Mouse (Mus musculus): ENCODE measurements around the gene Pus1. TPM values are rescaled to one million over a fixed set of nuclear protein-coding genes. Genes with fewer than 3 reads are reported as not detected.

Pus1 gene
- total and polyA plus RNA-seq, 3 experiments: 16.2 to 21.3 (median 19.1) TPM

DNA sequence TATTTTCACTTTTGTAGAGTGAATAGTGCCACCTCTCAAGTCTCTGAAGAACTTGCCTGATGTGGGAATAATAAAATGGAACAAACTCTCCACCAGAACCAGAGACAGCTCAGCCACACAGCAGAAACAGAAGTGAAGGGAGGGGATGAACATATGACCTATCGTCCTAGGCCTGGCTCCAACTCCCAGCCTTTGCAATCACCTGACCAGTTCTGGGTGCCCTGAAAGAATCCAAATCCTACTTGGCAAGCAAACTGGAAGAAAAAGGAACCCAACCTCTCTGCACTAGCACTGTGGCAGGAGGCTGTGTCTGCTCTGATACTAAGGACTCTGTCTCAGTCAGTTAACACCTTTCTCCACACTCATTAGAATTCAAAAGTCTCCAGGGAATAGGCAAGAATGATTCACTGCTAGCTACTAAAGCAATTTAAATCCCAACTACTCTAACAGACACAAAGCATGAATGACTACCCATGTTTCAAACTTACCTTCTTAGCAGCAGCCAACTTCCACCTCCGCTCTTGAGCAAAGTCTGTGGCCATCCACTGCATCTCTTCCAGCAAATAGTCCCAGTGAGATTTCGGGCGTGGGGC is 47.1 kb downstream of the Pus1 start:
- 86% methylated on average over 4 of the region's 4 CpGs for WGBS
- TF ChIP-seq EP300 (IDR thresholded peaks at IDR 0.05; ENCODE audit: insufficient read depth, low read depth, low read length): no peak
- no peak for TF ChIP-seq CTCF (IDR thresholded peaks at IDR 0.05)
- no peak for TF ChIP-seq POLR2A (IDR thresholded peaks at IDR 0.05; ENCODE audit: insufficient read depth, low read depth, low read length)
- no peaks in the 10 kb centered on the region for H3K79me2 ChIP-seq (replicated peaks; ENCODE audit: control insufficient read depth, insufficient read depth, low read length)
- no peaks in the 10 kb centered on the region for H3K4me1 ChIP-seq (ENCODE audit: control insufficient read depth, insufficient read depth, low read length)
- peaks cover 7% of the 10 kb centered on the region for H3K36me3 ChIP-seq (ENCODE audit: control insufficient read depth, insufficient read depth, low read length)
- H3K27ac ChIP-seq: no peak overlapping the region
- intact Hi-C loops (cut with DNase I): no loop called here
- no peak overlapping the region for H3K4me3 ChIP-seq
- H3K9ac ChIP-seq (ENCODE audit: low read depth, low read length): no peak overlapping the region
- no peaks in the 10 kb centered on the region for H3K27me3 ChIP-seq (ENCODE audit: control insufficient read depth, insufficient read depth, low read length)
- no peak for DNase-seq

DNA sequence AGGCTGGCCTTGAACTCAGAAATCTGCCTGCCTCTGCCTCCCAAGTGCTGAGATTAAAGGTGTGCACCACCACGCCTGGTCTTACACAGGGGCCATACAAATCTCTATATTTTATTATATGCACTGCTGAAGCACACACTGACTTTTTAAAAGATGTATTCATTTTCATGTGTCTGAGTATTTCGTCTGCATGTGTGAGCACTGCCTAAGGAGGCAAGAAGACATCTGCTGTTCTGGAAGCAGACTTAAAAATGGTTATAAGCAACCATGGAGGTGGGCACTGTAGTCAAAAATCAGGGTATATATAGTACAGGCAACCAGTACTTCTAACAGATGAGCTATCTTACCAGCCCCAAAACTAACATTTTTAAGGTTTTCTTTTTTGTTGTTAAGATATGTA is 49.2 kb downstream of the Pus1 start:
- H3K9ac ChIP-seq (ENCODE audit: low read depth, low read length): no peak overlapping the region
- no peaks in the 10 kb centered on the region for H3K4me1 ChIP-seq (ENCODE audit: control insufficient read depth, insufficient read depth, low read length)
- no peaks in the 10 kb centered on the region for H3K27me3 ChIP-seq (ENCODE audit: control insufficient read depth, insufficient read depth, low read length)
- no peak for DNase-seq
- no peaks in the 10 kb centered on the region for H3K79me2 ChIP-seq (replicated peaks; ENCODE audit: control insufficient read depth, insufficient read depth, low read length)
- peaks cover 5% of the 10 kb centered on the region for H3K36me3 ChIP-seq (ENCODE audit: control insufficient read depth, insufficient read depth, low read length)
- intact Hi-C loops (cut with DNase I): no loop called here
- no peak overlapping the region for H3K4me3 ChIP-seq
- no peak overlapping the region for H3K27ac ChIP-seq
- WGBS: 95% methylated on average over 2 of the region's 2 CpGs
- TF ChIP-seq CTCF (IDR thresholded peaks at IDR 0.05): no peak
- no peak for TF ChIP-seq EP300 (IDR thresholded peaks at IDR 0.05; ENCODE audit: insufficient read depth, low read depth, low read length)
- TF ChIP-seq POLR2A (IDR thresholded peaks at IDR 0.05; ENCODE audit: insufficient read depth, low read depth, low read length): no peak

DNA sequence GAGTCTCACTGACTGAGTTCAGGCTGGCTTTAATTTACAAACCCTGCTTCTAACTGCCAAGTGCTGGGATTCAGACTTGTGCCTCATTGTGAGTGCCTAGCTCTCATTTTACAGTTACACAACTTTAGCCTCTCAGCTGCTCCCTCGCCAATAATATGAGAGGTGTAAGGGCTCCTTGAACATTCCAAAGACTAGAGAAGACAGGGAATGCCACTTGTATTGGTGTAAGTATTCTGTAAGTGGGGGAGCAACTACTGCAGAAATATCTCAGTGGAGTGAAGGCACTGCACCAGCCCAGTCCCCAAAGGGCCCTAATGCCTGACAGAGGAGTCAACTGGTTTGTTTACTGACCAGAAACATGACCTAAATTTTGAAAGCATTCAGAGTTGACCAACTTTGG is 52.6 kb downstream of the Pus1 start:
- Histone ChIP-seq H3K79me2 (replicated peaks; ENCODE audit: control insufficient read depth, insufficient read depth, low read length) (no peaks in the 10 kb centered on the region), H3K27me3 (ENCODE audit: control insufficient read depth, insufficient read depth, low read length) (no peaks in the 10 kb centered on the region), H3K27ac (no peak overlapping the region), H3K36me3 (ENCODE audit: control insufficient read depth, insufficient read depth, low read length) (peaks cover 4% of the 10 kb centered on the region; the same call in 1 of the 2 replicates), H3K4me3 (no peak overlapping the region), H3K9ac (ENCODE audit: low read depth, low read length) (no peak overlapping the region), H3K4me1 (ENCODE audit: control insufficient read depth, insufficient read depth, low read length) (no peaks in the 10 kb centered on the region)
- WGBS: 95% methylated on average over 1 of the region's 1 CpGs
- DNase-seq: no peak
- no peak for TF ChIP-seq POLR2A (IDR thresholded peaks at IDR 0.05; ENCODE audit: insufficient read depth, low read depth, low read length)
- TF ChIP-seq CTCF (IDR thresholded peaks at IDR 0.05): no peak
- no peak for TF ChIP-seq EP300 (IDR thresholded peaks at IDR 0.05; ENCODE audit: insufficient read depth, low read depth, low read length)
- intact Hi-C loops (cut with DNase I): no loop called here

Other genes starting within 250 kb of the Pus1 start
- gene Galnt9, start 236.3 kb downstream of the Pus1 start, total RNA-seq (2021): not detected
- gene Galnt9, start 236.3 kb downstream of the Pus1 start, polyA plus RNA-seq (2012; rRNA removed): 0.20 TPM in 1 of 2 replicates, not detected in the other
- gene Noc4l, start 127.2 kb downstream of the Pus1 start, total RNA-seq (2021): 10 to 100 TPM; 12.5 to 14.5 TPM
- 22.1 and 25.3 TPM in 2 replicates for gene Noc4l, start 127.2 kb downstream of the Pus1 start, polyA plus RNA-seq (2012; rRNA removed)
- gene Ddx51, start 127.2 kb downstream of the Pus1 start, total RNA-seq (2021): 1 to 10 TPM; 8.9 to 9.1 TPM
- 8.8 and 10.8 TPM in 2 replicates for gene Ddx51, start 127.2 kb downstream of the Pus1 start, polyA plus RNA-seq (2012; rRNA removed)
- 10 to 100 TPM; 31.4 to 32.6 TPM for gene Ep400, start 9.9 kb downstream of the Pus1 start, total RNA-seq (2021)
- gene Ep400, start 9.9 kb downstream of the Pus1 start, polyA plus RNA-seq (2012; rRNA removed): 18.4 and 21.0 TPM in 2 replicates
- 10 to 100 TPM; 64.8 to 82.1 TPM for gene Ulk1, start 29.4 kb upstream of the Pus1 start, total RNA-seq (2021)
- gene Ulk1, start 29.4 kb upstream of the Pus1 start, polyA plus RNA-seq (2012; rRNA removed): 55.9 and 62.6 TPM in 2 replicates
- 10 to 100 TPM; 18.5 to 18.7 TPM for gene Hscb, start 59.1 kb upstream of the Pus1 start, total RNA-seq (2021)
- gene Hscb, start 59.1 kb upstream of the Pus1 start, polyA plus RNA-seq (2012; rRNA removed): 14.8 and 17.7 TPM in 2 replicates
- gene Chek2, start 59.3 kb upstream of the Pus1 start, total RNA-seq (2021): 1 to 10 TPM; 2.6 to 3.1 TPM
- 3.4 and 5.5 TPM in 2 replicates for gene Chek2, start 59.3 kb upstream of the Pus1 start, polyA plus RNA-seq (2012; rRNA removed)
- gene Ttc28, start 99.1 kb upstream of the Pus1 start, total RNA-seq (2021): 10 to 100 TPM; 12.3 to 15.0 TPM
- gene Ttc28, start 99.1 kb upstream of the Pus1 start, polyA plus RNA-seq (2012; rRNA removed): 7.2 and 7.3 TPM in 2 replicates

All from heart, adult 2 months (tissue).